Mouse (Mus musculus): ENCODE measurements at regions not wholly inside any gene's neighbourhood (a gene's known extent, or its start where the extent isn't known, plus 50 kb on each side); places are given as distances from the start of the nearest gene placed in this dataset.
A peak's percentile ranks its signal among the peaks of the same experiment; 100 is the strongest.

DNA sequence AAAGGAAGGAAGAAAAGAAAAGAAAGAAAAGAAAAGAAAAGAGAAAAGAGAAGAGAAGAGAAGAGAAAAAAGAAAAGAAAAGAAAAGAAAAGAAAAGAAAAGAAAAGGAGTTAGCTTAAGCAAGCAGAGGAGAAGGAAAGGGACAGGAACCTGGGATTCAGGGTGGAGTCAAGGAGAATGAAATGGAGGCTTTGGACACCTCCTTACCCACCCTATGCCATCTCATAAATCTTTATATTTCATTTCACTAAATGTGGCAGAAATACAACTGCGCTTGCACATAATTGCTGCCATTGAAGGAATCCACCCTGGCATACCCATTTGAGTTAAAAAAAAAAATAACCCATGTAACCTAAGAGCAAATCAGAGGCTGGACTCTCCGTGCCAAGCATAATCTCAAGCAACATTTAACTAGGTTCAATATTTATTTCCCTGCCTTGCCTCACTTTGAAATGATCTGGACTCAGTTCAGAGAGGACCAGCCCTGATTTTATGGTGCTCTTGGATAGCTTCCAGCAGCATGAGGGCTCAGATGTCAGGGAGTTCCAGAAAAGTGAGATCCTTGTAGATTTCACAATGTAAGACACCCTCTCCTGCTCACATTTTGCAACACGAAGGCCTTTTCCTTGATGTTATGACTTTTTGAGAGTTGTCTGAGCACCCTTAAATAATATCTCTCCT lies 456.2 kb downstream of the Pik3r1 start:
- ATAC-seq (ENCODE audit: low FRiP score) = no peak
- no peaks in the 10 kb centered on the region for H3K27me3 ChIP-seq (replicated peaks)
- no peaks in the 10 kb centered on the region for H3K9me3 ChIP-seq (replicated peaks)
- WGBS = 77% methylated on average over 3 of the region's 3 CpGs
- no peak overlapping the region for H3K4me2 ChIP-seq
- no peak overlapping the region for H3K9ac ChIP-seq (replicated peaks)
- H3K4me3 ChIP-seq (replicated peaks) = no peak overlapping the region
- no peaks in the 10 kb centered on the region for H3K36me3 ChIP-seq
- H3K27ac ChIP-seq (replicated peaks) = no peak overlapping the region
- no peaks in the 10 kb centered on the region for H3K4me1 ChIP-seq

DNA sequence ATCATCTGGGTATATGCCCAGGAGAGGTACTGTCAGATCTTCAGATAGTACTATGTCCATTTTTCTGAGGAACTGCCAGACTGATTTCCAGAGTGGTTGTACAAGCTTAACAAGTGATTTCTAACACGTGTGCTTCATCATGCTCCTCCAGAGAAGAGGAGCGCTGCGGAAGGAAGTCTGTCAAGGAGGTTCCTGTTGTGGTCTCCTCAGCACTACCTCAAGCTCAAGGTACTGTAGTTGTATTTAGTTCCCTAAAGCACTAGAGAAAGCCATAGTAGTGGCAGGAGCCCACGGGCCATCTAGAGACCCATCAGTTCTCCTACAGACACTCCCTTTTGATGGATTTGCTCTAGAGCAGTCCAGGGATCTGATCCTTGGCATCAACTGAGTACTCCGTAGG lies 459.3 kb downstream of the Pik3r1 start:
- Histone ChIP-seq H3K9ac (replicated peaks) (no peak overlapping the region), H3K27ac (replicated peaks) (no peak overlapping the region), H3K36me3 (no peaks in the 10 kb centered on the region), H3K4me3 (replicated peaks) (no peak overlapping the region), H3K4me1 (no peaks in the 10 kb centered on the region), H3K4me2 (no peak overlapping the region), H3K9me3 (replicated peaks) (no peaks in the 10 kb centered on the region), H3K27me3 (replicated peaks) (no peaks in the 10 kb centered on the region)
- ATAC-seq (ENCODE audit: low FRiP score) = no peak
- WGBS = 92% methylated on average over 5 of the region's 5 CpGs

DNA sequence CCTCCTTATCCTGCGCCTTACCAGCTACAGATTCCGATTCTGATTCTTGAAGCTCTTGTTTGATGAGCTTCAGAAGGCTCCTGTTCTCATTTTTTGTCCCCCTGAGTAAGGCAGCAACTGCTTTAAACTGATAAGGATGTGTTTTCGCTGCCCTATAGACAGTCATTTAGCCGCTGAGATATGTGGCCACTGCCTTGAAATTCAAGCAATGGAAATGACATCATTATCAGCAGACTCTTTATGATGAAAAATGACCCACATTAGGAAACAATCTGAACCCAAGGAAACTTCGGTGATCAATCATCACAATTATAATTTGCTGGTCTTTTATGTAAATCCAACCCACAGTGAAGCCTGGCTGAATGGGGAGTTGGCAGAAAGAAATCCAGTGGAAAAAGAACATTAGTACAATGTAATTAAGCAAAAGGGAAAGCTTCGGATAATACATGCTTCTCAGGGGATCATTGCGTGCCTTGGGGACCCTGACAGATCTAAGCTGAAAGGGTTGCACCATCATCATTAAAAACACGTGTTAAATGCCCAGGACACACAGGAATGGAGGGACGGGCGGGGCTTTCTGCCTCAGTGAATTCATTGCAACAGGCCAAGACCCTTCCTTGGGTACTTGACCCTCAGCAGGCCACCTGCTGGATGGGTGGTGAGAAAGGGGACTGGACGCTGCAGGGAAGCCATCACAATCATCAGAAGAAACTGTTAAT lies 462.2 kb downstream of the Pik3r1 start:
- Histone ChIP-seq H3K27me3 (replicated peaks) (no peaks in the 10 kb centered on the region), H3K9me3 (replicated peaks) (no peaks in the 10 kb centered on the region), H3K27ac (replicated peaks) (no peak overlapping the region), H3K4me2 (no peak overlapping the region), H3K4me3 (replicated peaks) (no peak overlapping the region), H3K9ac (replicated peaks) (no peak overlapping the region), H3K4me1 (no peaks in the 10 kb centered on the region), H3K36me3 (no peaks in the 10 kb centered on the region)
- no peak for ATAC-seq (ENCODE audit: low FRiP score)
- WGBS = 64% methylated on average over 11 of the region's 11 CpGs

DNA sequence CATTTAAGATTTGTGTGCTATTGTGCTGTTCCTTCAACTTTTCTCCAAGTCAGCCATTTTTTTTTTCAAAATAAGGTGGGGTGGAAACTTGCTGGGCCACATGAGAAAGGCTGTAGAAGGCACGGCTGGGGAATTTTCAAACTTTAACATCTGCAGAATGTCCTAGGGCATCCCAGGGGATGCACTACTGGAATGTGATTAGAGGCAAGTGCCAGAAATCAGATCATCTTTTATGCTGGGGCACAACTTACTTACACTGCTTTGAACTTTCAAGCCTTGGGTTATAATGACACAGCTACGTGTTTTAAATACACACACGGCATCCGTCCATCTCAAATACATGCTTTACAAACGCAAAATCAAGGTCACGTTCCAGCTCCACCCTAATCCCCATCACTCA lies 463.0 kb downstream of the Pik3r1 start:
- Histone ChIP-seq H3K36me3 (no peaks in the 10 kb centered on the region), H3K4me1 (no peaks in the 10 kb centered on the region), H3K27me3 (replicated peaks) (no peaks in the 10 kb centered on the region), H3K9me3 (replicated peaks) (no peaks in the 10 kb centered on the region), H3K4me2 (no peak overlapping the region), H3K27ac (replicated peaks) (no peak overlapping the region), H3K9ac (replicated peaks) (no peak overlapping the region), H3K4me3 (replicated peaks) (no peak overlapping the region)
- WGBS = 75% methylated on average over 6 of the region's 6 CpGs
- no peak for ATAC-seq (ENCODE audit: low FRiP score)

DNA sequence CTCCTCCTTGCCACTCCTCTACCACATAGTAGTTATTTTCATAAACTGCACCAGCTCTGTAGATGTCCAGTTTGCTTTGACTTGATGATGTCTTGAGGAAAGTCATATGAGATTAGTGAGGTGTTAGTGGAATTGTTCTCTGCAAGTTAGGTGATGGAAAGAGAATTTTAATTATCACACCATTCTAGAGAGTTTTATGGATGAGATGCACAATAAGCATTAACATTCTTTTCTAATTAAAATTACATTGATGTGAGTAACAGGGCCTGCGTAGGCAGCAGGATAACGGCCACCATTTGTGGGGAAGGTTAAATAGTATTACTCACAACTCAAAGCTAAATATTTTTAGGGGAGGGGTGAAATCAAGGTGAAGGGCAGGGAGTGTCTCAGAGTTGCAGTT lies 466.7 kb downstream of the Pik3r1 start:
- H3K4me1 ChIP-seq = no peaks in the 10 kb centered on the region
- H3K9me3 ChIP-seq (replicated peaks) = no peaks in the 10 kb centered on the region
- no peaks in the 10 kb centered on the region for H3K27me3 ChIP-seq (replicated peaks)
- H3K4me3 ChIP-seq (replicated peaks) = no peak overlapping the region
- 57% methylated on average over 2 of the region's 2 CpGs for WGBS
- no peak overlapping the region for H3K9ac ChIP-seq (replicated peaks)
- no peak overlapping the region for H3K27ac ChIP-seq (replicated peaks)
- no peak for ATAC-seq (ENCODE audit: low FRiP score)
- no peaks in the 10 kb centered on the region for H3K36me3 ChIP-seq
- H3K4me2 ChIP-seq = no peak overlapping the region

DNA sequence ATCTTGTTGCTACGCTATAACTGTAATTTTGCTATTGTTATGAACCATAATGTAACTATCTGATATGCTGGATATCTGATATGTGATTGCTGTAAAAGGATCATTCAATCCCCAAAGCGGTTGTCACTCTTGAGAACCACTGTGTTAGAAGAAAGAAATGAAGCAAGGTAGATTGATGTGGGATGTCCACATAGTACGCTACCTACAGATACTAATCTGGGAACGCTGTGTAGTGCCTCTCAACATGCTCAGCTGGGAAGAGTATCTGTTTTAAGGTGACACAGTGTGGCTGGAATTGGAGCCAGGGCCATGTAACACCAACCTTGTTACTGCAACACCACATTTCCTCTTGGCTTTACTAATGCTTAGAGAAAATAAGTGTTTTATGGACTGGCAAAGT lies 456.2 kb upstream of the Slc30a5 start:
- H3K27me3 ChIP-seq (replicated peaks) = no peaks in the 10 kb centered on the region
- no peak overlapping the region for H3K4me3 ChIP-seq (replicated peaks)
- H3K27ac ChIP-seq (replicated peaks) = no peak overlapping the region
- no peak for ATAC-seq (ENCODE audit: low FRiP score)
- WGBS = 92% methylated on average over 4 of the region's 4 CpGs
- no peaks in the 10 kb centered on the region for H3K9me3 ChIP-seq (replicated peaks)
- H3K9ac ChIP-seq (replicated peaks) = no peak overlapping the region
- H3K4me2 ChIP-seq = no peak overlapping the region
- H3K36me3 ChIP-seq = no peaks in the 10 kb centered on the region
- H3K4me1 ChIP-seq = peaks cover 4% of the 10 kb centered on the region; the same call in 1 of the 2 replicates

DNA sequence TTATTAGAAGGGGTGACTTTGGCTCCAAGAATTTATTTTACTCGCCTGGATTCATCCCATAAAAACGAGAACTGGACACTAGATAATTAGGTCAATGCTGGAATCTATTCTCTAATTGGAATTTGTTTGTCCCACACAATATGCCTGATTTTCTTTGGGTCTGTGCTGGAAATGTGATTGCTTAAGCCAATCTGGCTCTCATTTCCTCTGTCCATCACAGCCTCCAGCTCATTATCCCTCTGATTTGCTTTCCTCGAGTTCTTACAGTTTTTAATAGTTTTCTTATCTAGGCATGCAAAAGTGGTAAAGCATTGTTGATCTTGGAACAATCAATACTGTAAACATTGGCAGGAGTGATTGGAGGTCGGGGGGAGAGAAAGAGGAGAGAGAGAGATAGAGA lies 453.9 kb upstream of the Slc30a5 start:
- H3K9ac ChIP-seq (replicated peaks) = no peak overlapping the region
- H3K4me1 ChIP-seq = peaks cover 4% of the 10 kb centered on the region; the same call in 1 of the 2 replicates
- 75% methylated on average over 4 of the region's 4 CpGs for WGBS
- no peak overlapping the region for H3K4me2 ChIP-seq
- no peak for ATAC-seq (ENCODE audit: low FRiP score)
- H3K27ac ChIP-seq (replicated peaks) = no peak overlapping the region
- no peaks in the 10 kb centered on the region for H3K36me3 ChIP-seq
- H3K4me3 ChIP-seq (replicated peaks) = no peak overlapping the region
- H3K27me3 ChIP-seq (replicated peaks) = no peaks in the 10 kb centered on the region
- no peaks in the 10 kb centered on the region for H3K9me3 ChIP-seq (replicated peaks)

DNA sequence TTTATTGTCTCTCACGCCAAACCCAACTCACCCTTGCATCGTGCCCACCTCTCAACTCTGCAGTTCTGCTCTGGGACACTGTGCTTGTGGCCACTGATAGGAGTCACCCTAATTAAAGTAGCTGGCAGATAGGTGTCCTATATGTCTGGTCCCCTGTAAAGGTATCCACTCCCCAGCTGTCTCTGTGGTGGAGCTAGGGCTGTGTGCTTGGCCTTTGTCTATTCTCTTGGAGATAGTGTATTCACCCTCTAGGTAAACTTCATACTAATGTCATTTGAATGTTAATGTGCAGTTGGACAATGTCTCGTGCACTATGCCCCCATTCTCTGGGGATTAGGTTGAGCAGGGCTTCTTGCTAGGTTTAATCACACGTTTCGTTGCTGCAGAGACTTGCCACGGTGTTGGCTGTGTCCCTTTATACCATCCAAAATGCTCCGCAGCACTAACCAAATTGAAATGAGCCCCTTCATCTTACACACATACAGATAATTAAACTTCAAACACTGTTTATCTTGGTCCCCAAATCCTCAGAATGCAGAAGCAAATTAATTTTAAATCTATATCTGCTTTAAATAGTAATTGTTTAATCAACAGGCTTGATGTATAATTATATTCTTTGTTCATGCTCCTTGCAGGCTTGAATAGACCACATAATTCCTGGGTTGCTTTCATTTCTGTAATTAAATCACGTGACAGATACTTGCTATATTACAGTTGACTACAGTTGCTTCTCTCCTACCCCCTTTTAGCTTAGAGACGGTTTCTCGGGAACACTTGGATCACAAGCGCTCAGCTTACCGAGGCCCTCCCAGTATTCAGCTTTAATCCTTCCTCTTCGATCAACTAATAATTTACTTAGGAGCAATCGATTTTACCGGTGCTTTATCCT lies 453.0 kb upstream of the Slc30a5 start:
- Histone ChIP-seq H3K36me3 (no peaks in the 10 kb centered on the region), H3K9ac (replicated peaks) (no peak overlapping the region), H3K4me1 (peaks cover 4% of the 10 kb centered on the region; the same call in 1 of the 2 replicates), H3K4me2 (no peak overlapping the region), H3K27ac (replicated peaks) (no peak overlapping the region), H3K27me3 (replicated peaks) (no peaks in the 10 kb centered on the region), H3K9me3 (replicated peaks) (no peaks in the 10 kb centered on the region), H3K4me3 (replicated peaks) (no peak overlapping the region)
- 69% methylated on average over 15 of the region's 15 CpGs for WGBS
- peak; percentile 70 for ATAC-seq (ENCODE audit: low FRiP score)

DNA sequence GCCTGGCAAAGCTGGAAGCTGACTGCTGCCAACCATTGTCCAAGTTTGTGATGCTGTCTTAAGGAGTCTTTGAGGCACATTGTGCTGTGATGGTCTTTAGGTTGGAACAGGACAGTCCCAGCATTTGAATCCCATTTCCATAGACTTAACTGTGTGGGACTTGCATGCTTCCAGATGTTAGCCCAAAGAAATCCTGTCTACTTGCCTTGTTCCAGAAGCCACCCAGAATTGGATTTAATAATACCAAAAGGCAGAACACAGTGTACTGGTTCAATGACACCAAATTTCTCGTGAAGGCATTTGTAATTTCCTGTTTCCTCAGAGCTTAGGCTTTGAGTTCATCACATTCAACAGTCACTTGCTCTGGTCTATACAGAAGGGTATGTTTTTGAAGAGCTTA lies 444.9 kb upstream of the Slc30a5 start:
- no peaks in the 10 kb centered on the region; the same call in 1 of the 2 replicates for H3K9me3 ChIP-seq (replicated peaks)
- H3K27me3 ChIP-seq (replicated peaks) = no peaks in the 10 kb centered on the region
- H3K27ac ChIP-seq (replicated peaks) = no peak overlapping the region
- H3K36me3 ChIP-seq = no peaks in the 10 kb centered on the region
- 82% methylated on average over 1 of the region's 1 CpGs for WGBS
- ATAC-seq (ENCODE audit: low FRiP score) = no peak
- H3K9ac ChIP-seq (replicated peaks) = no peak overlapping the region
- no peak overlapping the region for H3K4me3 ChIP-seq (replicated peaks)
- H3K4me2 ChIP-seq = no peak overlapping the region
- H3K4me1 ChIP-seq = no peaks in the 10 kb centered on the region

DNA sequence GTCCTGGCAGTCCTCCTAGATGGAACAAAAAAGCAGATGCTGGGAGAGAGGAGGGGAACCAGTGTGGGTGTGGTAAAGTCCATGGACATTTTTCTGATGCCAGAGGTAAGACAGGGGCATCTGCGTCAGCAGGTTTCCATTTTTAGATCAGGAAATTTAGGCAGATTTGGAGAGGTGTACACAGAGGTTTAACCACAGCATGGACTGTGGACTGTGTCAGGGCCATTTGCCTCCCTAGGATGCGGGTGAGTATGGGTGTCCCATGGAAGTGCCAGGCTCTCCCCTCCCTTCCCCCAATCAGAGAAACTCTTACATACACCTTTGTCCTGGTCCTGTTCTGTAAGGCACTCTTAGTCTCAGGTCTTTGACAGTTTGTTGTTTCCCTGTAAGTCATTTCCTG lies 443.5 kb upstream of the Slc30a5 start:
- WGBS = 92% methylated on average over 2 of the region's 2 CpGs
- no peak for ATAC-seq (ENCODE audit: low FRiP score)
- no peak overlapping the region for H3K4me2 ChIP-seq
- no peak overlapping the region for H3K27ac ChIP-seq (replicated peaks)
- H3K4me3 ChIP-seq (replicated peaks) = no peak overlapping the region
- no peaks in the 10 kb centered on the region for H3K4me1 ChIP-seq
- H3K9ac ChIP-seq (replicated peaks) = no peak overlapping the region
- H3K36me3 ChIP-seq = no peaks in the 10 kb centered on the region
- H3K27me3 ChIP-seq (replicated peaks) = no peaks in the 10 kb centered on the region
- no peaks in the 10 kb centered on the region; the same call in 1 of the 2 replicates for H3K9me3 ChIP-seq (replicated peaks)

DNA sequence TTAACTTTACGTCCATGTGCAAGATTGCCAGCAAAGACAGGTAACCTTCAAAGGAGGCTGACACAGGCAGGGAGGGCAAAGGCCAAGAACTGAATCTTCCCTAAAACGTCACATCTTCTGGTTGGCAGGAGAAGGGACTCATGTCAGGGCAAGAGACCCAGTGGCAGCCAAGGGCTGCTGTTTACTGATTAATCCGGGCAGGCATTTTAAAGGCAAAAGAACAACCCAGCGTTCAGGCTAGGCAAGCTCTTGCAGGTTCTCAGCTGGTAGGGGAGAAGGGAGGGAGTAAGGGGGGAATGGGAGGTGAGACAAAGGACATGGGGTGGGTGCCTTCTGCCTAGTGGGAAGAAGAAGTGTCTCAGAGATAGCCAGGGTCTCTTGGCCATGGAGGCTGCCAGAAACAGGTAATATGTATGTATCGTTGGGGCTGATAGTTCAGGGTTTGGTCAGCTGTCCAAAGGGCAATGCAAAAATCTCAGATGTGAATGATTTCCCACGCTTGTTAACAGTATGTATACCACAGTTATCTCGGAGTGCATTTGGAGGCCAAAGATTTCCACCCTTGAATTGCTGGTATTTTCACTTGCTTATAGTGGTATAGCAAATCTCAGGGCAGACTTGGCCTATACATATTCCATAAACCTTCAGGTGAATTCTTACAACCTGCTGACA lies 441.4 kb upstream of the Slc30a5 start:
- Histone ChIP-seq H3K9ac (replicated peaks) (no peak overlapping the region), H3K4me2 (no peak overlapping the region), H3K27ac (replicated peaks) (no peak overlapping the region), H3K4me1 (no peaks in the 10 kb centered on the region), H3K36me3 (no peaks in the 10 kb centered on the region), H3K4me3 (replicated peaks) (no peak overlapping the region), H3K9me3 (replicated peaks) (no peaks in the 10 kb centered on the region; the same call in 1 of the 2 replicates), H3K27me3 (replicated peaks) (no peaks in the 10 kb centered on the region)
- WGBS = 74% methylated on average over 7 of the region's 7 CpGs
- ATAC-seq (ENCODE audit: low FRiP score) = no peak

Data from neural tube, embryonic 15.5 days (tissue).